Mouse (Mus musculus): ENCODE results near the gene Tmem108. TPM values are rescaled to one million over a fixed set of nuclear protein-coding genes. Genes with fewer than 3 reads are reported as not detected.

Gene Tmem108
- polyA plus RNA-seq, 1 experiment from 2014 or later, result 5.5 TPM

GRCm38 (mm10) chr9:103594423-103595189 is 167.0 kb downstream of the Tmem108 start:
- TF ChIP-seq CTCF (IDR thresholded peaks at IDR 0.05; ENCODE audit: low read depth), result no peak
- no peak overlapping the region for H3K4me2 ChIP-seq (ENCODE audit: low read length)
- no peak for ATAC-seq (replicated peaks; ENCODE audit: low FRiP score, low read depth)

GRCm38 (mm10) chr9:103593079-103593478 is 168.6 kb downstream of the Tmem108 start:
- H3K4me2 ChIP-seq (ENCODE audit: low read length), result no peak overlapping the region
- DNase-seq (ENCODE audit: low spot score) (no peak), ATAC-seq (replicated peaks; ENCODE audit: low FRiP score, low read depth) (no peak)
- WGBS, result 81% methylated on average over 4 of the region's 4 CpGs
- H3K9me3 ChIP-seq (replicated peaks; ENCODE audit: low read length), result no peaks in the 10 kb centered on the region
- no peaks in the 10 kb centered on the region for H3K4me1 ChIP-seq (replicated peaks; ENCODE audit: insufficient read depth, low read length)
- no peaks in the 10 kb centered on the region for H3K27me3 ChIP-seq (ENCODE audit: insufficient read depth, low read length)
- H3K27ac ChIP-seq, result no peak overlapping the region
- no peaks in the 10 kb centered on the region for H3K36me3 ChIP-seq (ENCODE audit: insufficient read depth, low read length)
- H3K9ac ChIP-seq (ENCODE audit: low read depth, low read length), result no peak overlapping the region
- no peak for TF ChIP-seq CTCF (IDR thresholded peaks at IDR 0.05; ENCODE audit: low read depth)
- no peak overlapping the region for H3K4me3 ChIP-seq (replicated peaks; ENCODE audit: low read depth, low read length)

More at GRCm38 (mm10) chr9:103594423-103595189, 167.0 kb downstream of the Tmem108 start:
- Histone ChIP-seq H3K36me3 (ENCODE audit: insufficient read depth, low read length) (no peaks in the 10 kb centered on the region), H3K27ac (no peak overlapping the region), H3K4me3 (replicated peaks; ENCODE audit: low read depth, low read length) (no peak overlapping the region), H3K9me3 (replicated peaks; ENCODE audit: low read length) (no peaks in the 10 kb centered on the region), H3K27me3 (ENCODE audit: insufficient read depth, low read length) (no peaks in the 10 kb centered on the region), H3K9ac (ENCODE audit: low read depth, low read length) (no peak overlapping the region), H3K4me1 (replicated peaks; ENCODE audit: insufficient read depth, low read length) (no peaks in the 10 kb centered on the region)
- DNase-seq (ENCODE audit: low spot score), result no peak
- WGBS, result 85% methylated on average over 7 of the region's 7 CpGs

DNA sequence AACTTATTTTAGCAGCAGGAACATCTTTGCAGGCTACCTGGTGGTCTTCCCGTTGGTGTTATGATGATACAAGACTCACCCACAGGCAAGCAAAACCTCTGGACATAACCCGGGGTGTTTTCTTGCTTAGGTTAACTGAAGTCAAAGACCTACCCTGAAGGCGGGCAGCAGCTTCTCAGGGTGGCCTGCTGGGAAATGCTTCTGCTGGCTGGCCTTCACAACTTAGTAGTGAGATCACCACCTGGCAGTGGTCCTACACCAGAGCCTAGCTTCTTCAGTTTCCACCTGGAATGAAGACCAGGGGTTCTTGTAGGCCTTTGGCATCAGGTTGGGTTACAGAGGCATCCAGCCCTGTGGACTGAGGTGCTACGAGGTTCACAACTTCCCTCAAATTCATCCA is 169.7 kb downstream of the Tmem108 start:
- Histone ChIP-seq H3K27me3 (ENCODE audit: insufficient read depth, low read length) (no peaks in the 10 kb centered on the region), H3K36me3 (ENCODE audit: insufficient read depth, low read length) (no peaks in the 10 kb centered on the region), H3K9me3 (replicated peaks; ENCODE audit: low read length) (no peaks in the 10 kb centered on the region), H3K4me1 (replicated peaks; ENCODE audit: insufficient read depth, low read length) (no peaks in the 10 kb centered on the region), H3K4me2 (ENCODE audit: low read length) (no peak overlapping the region), H3K9ac (ENCODE audit: low read depth, low read length) (no peak overlapping the region), H3K27ac (no peak overlapping the region), H3K4me3 (replicated peaks; ENCODE audit: low read depth, low read length) (no peak overlapping the region)
- no peak for DNase-seq (ENCODE audit: low spot score)
- 89% methylated on average over 4 of the region's 4 CpGs for WGBS
- no peak for TF ChIP-seq CTCF (IDR thresholded peaks at IDR 0.05; ENCODE audit: low read depth)
- ATAC-seq (replicated peaks; ENCODE audit: low FRiP score, low read depth), result no peak

GRCm38 (mm10) chr9:103590801-103591200 is 170.8 kb downstream of the Tmem108 start:
- WGBS, result 91% methylated on average over 5 of the region's 5 CpGs
- H3K4me3 ChIP-seq (replicated peaks; ENCODE audit: low read depth, low read length), result no peak overlapping the region
- no peaks in the 10 kb centered on the region for H3K4me1 ChIP-seq (replicated peaks; ENCODE audit: insufficient read depth, low read length)
- DNase-seq (ENCODE audit: low spot score) (no peak), ATAC-seq (replicated peaks; ENCODE audit: low FRiP score, low read depth) (no peak)
- TF ChIP-seq CTCF (IDR thresholded peaks at IDR 0.05; ENCODE audit: low read depth), result no peak
- H3K27me3 ChIP-seq (ENCODE audit: insufficient read depth, low read length), result no peaks in the 10 kb centered on the region
- H3K27ac ChIP-seq, result no peak overlapping the region
- H3K4me2 ChIP-seq (ENCODE audit: low read length), result no peak overlapping the region
- H3K9ac ChIP-seq (ENCODE audit: low read depth, low read length), result no peak overlapping the region
- H3K9me3 ChIP-seq (replicated peaks; ENCODE audit: low read length), result no peaks in the 10 kb centered on the region
- H3K36me3 ChIP-seq (ENCODE audit: insufficient read depth, low read length), result no peaks in the 10 kb centered on the region

GRCm38 (mm10) chr9:103584865-103585264 is 176.8 kb downstream of the Tmem108 start:
- TF ChIP-seq CTCF (IDR thresholded peaks at IDR 0.05; ENCODE audit: low read depth), result no peak
- Histone ChIP-seq H3K4me2 (ENCODE audit: low read length) (no peak overlapping the region), H3K27ac (no peak overlapping the region), H3K36me3 (ENCODE audit: insufficient read depth, low read length) (no peaks in the 10 kb centered on the region), H3K9ac (ENCODE audit: low read depth, low read length) (no peak overlapping the region), H3K4me3 (replicated peaks; ENCODE audit: low read depth, low read length) (no peak overlapping the region), H3K4me1 (replicated peaks; ENCODE audit: insufficient read depth, low read length) (no peaks in the 10 kb centered on the region), H3K9me3 (replicated peaks; ENCODE audit: low read length) (no peaks in the 10 kb centered on the region), H3K27me3 (ENCODE audit: insufficient read depth, low read length) (no peaks in the 10 kb centered on the region)
- no peak for DNase-seq (ENCODE audit: low spot score)
- ATAC-seq (replicated peaks; ENCODE audit: low FRiP score, low read depth), result no peak
- 82% methylated on average over 4 of the region's 4 CpGs for WGBS

DNA sequence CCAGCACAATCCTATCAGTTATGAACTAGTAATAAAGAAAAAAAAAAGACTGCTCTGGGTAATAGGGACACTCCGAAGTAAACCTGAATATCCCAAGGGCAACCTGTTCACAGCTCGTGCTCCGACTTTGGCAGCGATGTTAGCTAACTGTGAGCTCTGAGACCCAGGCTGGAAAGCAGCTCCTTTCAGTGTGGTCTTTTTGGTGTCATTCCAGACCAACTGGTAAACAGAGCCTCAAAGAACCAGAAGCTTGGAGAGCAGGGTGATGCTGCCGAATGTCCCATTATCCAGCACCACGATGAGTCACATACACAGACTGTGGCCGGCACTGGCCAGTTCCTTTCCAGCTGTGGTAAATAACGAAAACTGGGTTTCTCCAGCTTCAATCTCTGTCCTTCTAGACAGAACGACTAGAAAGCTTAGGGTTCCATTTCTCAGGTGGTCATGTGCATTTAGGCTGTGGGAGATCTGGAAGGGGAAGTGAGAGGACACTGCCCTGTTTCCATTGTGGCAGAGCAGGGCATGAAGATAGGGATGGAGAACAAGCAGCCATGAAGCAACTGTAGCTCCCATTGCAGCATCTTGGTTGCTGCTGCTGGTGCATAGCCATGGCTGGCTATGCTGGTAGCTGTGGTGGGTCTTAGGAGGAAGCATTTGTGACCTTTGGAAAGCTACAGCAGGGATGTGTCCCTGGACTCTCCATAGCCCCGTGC is 179.2 kb downstream of the Tmem108 start:
- TF ChIP-seq CTCF (IDR thresholded peaks at IDR 0.05; ENCODE audit: low read depth), result no peak
- no peaks in the 10 kb centered on the region for H3K4me1 ChIP-seq (replicated peaks; ENCODE audit: insufficient read depth, low read length)
- H3K9ac ChIP-seq (ENCODE audit: low read depth, low read length), result no peak overlapping the region
- 90% methylated on average over 10 of the region's 10 CpGs for WGBS
- no peaks in the 10 kb centered on the region for H3K9me3 ChIP-seq (replicated peaks; ENCODE audit: low read length)
- no peaks in the 10 kb centered on the region for H3K27me3 ChIP-seq (ENCODE audit: insufficient read depth, low read length)
- H3K4me2 ChIP-seq (ENCODE audit: low read length), result no peak overlapping the region
- H3K4me3 ChIP-seq (replicated peaks; ENCODE audit: low read depth, low read length), result no peak overlapping the region
- no peak overlapping the region for H3K27ac ChIP-seq
- DNase-seq (ENCODE audit: low spot score), result no peak
- H3K36me3 ChIP-seq (ENCODE audit: insufficient read depth, low read length), result no peaks in the 10 kb centered on the region
- no peak for ATAC-seq (replicated peaks; ENCODE audit: low FRiP score, low read depth)

All from kidney, postnatal 0 days (tissue).